Mouse (Mus musculus) heart, postnatal 0 days (tissue): ENCODE data around the gene Traf3ip3.

Source experiments
- CTCF ChIP-seq: IDR thresholded peaks from 2 replicates; pipeline ENCODE4 v1.5.1; 2016; ENCODE audit warnings: antibody characterized with exemption, control low read depth, low read depth
- EP300 ChIP-seq: IDR thresholded peaks from 2 replicates; pipeline ENCODE4 v1.6.1; 2016; ENCODE audit warnings: antibody characterized with exemption, low read depth

DNA sequence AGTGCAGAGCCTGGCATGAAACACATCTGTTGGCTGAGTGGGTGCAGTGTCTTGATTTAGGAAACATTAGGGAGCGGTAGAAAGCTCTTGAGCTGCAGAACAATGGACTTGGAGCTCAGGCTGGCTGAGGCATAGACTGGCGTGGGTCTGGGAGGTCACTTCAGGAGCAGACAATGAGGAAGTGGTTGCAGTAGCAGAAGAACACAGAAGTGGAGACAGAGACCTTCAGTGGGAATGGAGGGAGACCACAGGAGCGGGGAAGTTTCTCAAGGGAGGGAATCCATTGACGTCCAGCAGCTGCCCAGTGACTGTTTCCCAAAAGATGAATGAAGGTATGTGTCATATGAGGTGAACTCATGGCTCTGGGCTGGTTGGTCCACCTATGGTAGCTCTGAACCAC is 56.4 kb downstream of the Traf3ip3 start:
- TF ChIP-seq EP300 = no peak
- TF ChIP-seq CTCF = no peak
